Mouse (Mus musculus) thymus, adult 2 months (tissue): Measurements from ENCODE around the gene Ank3. TPM values are rescaled to one million over a fixed set of nuclear protein-coding genes. Genes with fewer than 3 reads are reported as not detected.

ENCODE experiments used
- DNase-seq: peaks from one replicate; pipeline ENCODE4 v3.0.0; 2021
- H3K27ac ChIP-seq: fragments of 200-500 bp; 2 replicates; pipeline ENCODE4 v1.5.1; 2012; ENCODE audit warnings: low read length, control low read depth; ENCODE audit not compliant: control insufficient read depth, insufficient read depth
- H3K27me3 ChIP-seq: fragments of 200-500 bp; 2 replicates; pipeline ENCODE4 v1.6.1; 2012; ENCODE audit warnings: mild to moderate bottlenecking, low read length, moderate library complexity, mixed read lengths; ENCODE audit not compliant: control insufficient read depth, insufficient read depth
- H3K36me3 ChIP-seq: fragments of 200-500 bp; 2 replicates; pipeline ENCODE4 v1.6.1; 2012; ENCODE audit warnings: mild to moderate bottlenecking, low read length, moderate library complexity; ENCODE audit not compliant: control insufficient read depth, insufficient read depth
- H3K4me1 ChIP-seq: fragments of 200-500 bp; replicated peaks from 2 replicates; pipeline ENCODE4 v1.6.1; 2012; ENCODE audit warnings: low read length; ENCODE audit not compliant: control insufficient read depth, insufficient read depth
- H3K4me3 ChIP-seq: fragments of 200-500 bp; 2 replicates; pipeline ENCODE4 v1.5.1; 2012; ENCODE audit warnings: mild to moderate bottlenecking, low read length, control low read depth, moderate library complexity; ENCODE audit not compliant: control insufficient read depth, insufficient read depth
- CTCF ChIP-seq: fragments of 200-500 bp; IDR thresholded peaks from 2 replicates; pipeline ENCODE4 v1.5.1; 2012; ENCODE audit warnings: mild to moderate bottlenecking, control low read depth, low read length, moderate library complexity, borderline replicate concordance; ENCODE audit not compliant: control insufficient read depth, poor library complexity, insufficient read depth; ENCODE audit errors: extremely low read depth
- POLR2A ChIP-seq: fragments of 200-500 bp; IDR thresholded peaks from 2 replicates; pipeline ENCODE4 v1.6.1; 2012; ENCODE audit warnings: mild to moderate bottlenecking, low read length, control low read depth, moderate library complexity; ENCODE audit not compliant: control insufficient read depth, poor library complexity, insufficient read depth; ENCODE audit errors: extremely low read depth
- WGBS: fragments of 180-500 bp; shearing (Covaris S2); methylation state at CpG from one replicate; pipeline ENCODE4 v1.1.7; 2018; 5-methylcytosine and 5-hydroxymethylcytosine counted together
- polyA plus RNA-seq: library from polyadenylated mRNA; depleted of rRNA; stranded (reverse); fragments of >200 nt; gene quantifications from 2 replicates; pipeline ENCODE4 v1.2.3, GENCODE M21; 2012

The Ank3 gene
- polyA plus RNA-seq, 1 experiment: 4.2 TPM

DNA sequence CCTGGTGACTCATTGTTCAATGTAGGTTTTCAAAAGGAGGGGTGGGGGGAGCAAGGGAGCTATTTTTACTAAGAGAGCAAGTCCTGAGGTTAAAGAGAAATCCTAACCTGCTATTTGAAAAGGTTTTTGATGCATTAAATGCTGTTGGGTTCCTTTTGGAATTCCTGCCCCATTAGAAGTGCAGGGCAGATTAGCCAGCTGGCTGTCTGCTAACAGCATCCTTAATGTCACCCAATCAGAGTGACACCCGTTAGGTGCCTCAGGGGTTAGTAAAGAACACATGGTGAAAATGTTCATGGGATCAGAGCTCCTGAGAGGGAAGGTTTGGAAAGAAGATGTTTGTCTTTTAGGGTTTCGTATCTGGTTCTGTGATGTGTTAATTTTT, 67.6 kb downstream of the Ank3 start:
- no peak overlapping the region for H3K27ac ChIP-seq
- no peaks in the 10 kb centered on the region for H3K36me3 ChIP-seq
- TF ChIP-seq POLR2A (no peak), CTCF (no peak)
- no peak overlapping the region for H3K4me3 ChIP-seq
- no peaks in the 10 kb centered on the region; the same call in 1 of the 2 replicates for H3K4me1 ChIP-seq
- no peak for DNase-seq
- 85% methylated on average over 2 of the region's 2 CpGs for WGBS
- no peaks in the 10 kb centered on the region for H3K27me3 ChIP-seq

DNA sequence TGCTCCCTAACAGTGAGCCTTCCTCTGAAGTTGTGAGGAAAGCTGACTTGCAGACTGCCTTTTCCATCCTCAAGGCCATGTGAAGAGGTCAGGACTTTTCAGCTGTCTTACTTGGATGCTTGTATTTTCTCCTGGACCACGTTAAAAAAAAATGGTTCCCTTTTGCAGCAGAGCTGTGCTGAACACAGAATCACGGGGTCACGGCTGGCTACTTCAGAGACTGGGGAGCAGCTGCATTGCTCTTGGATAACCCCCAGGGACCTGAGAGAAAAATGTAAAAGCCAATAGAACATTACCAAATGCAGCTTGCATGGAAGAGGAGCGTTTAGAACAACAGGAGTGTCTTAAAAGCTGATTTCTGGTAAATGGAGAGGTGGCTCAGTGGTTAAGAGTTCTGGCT, 68.0 kb downstream of the Ank3 start:
- Histone ChIP-seq H3K36me3 (no peaks in the 10 kb centered on the region), H3K4me1 (no peaks in the 10 kb centered on the region; the same call in 1 of the 2 replicates), H3K27ac (no peak overlapping the region), H3K27me3 (no peaks in the 10 kb centered on the region), H3K4me3 (no peak overlapping the region)
- no peak for DNase-seq
- WGBS: 68% methylated on average over 4 of the region's 4 CpGs
- no peak for TF ChIP-seq CTCF
- TF ChIP-seq POLR2A: no peak

DNA sequence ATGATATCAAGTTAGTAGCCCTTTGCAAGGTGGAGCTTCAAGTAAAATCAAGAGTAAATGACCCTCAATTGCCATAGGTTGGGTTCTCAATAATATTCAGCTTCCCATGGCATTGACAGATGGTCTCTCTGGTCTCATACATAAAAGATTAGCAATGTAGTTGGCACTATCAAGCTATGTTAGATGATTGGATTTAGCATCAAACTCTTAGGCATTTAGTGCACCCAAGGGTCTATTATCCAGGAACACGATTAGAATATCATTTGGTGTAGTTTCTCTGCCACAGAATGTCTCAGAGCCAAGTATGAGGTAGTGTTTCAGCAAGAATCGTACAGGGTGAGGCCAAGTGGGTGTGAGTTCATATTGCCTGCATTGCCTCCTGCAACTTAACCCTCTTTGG, 68.6 kb downstream of the Ank3 start:
- H3K36me3 ChIP-seq: no peaks in the 10 kb centered on the region
- H3K27ac ChIP-seq: no peak overlapping the region
- no peak overlapping the region for H3K4me3 ChIP-seq
- TF ChIP-seq POLR2A: no peak
- TF ChIP-seq CTCF: no peak
- no peaks in the 10 kb centered on the region for H3K27me3 ChIP-seq
- WGBS: 80% methylated on average over 2 of the region's 2 CpGs
- DNase-seq: no peak
- H3K4me1 ChIP-seq: no peaks in the 10 kb centered on the region; the same call in 1 of the 2 replicates

GRCm38 (mm10) chr10:69471841-69472240, 73.3 kb downstream of the Ank3 start:
- WGBS: 89% methylated on average over 4 of the region's 4 CpGs
- no peak overlapping the region for H3K27ac ChIP-seq
- TF ChIP-seq CTCF (no peak), POLR2A (no peak)
- no peaks in the 10 kb centered on the region for H3K36me3 ChIP-seq
- no peak for DNase-seq
- no peaks in the 10 kb centered on the region; the same call in 1 of the 2 replicates for H3K4me1 ChIP-seq
- no peak overlapping the region for H3K4me3 ChIP-seq
- H3K27me3 ChIP-seq: no peaks in the 10 kb centered on the region

GRCm38 (mm10) chr10:69476871-69477270, 78.3 kb downstream of the Ank3 start:
- no peak for TF ChIP-seq POLR2A
- TF ChIP-seq CTCF: no peak
- no peak for DNase-seq
- Histone ChIP-seq H3K36me3 (no peaks in the 10 kb centered on the region), H3K27ac (no peak overlapping the region), H3K4me1 (no peaks in the 10 kb centered on the region), H3K27me3 (no peaks in the 10 kb centered on the region), H3K4me3 (no peak overlapping the region)
- WGBS: 21% methylated on average over 1 of the region's 1 CpGs

DNA sequence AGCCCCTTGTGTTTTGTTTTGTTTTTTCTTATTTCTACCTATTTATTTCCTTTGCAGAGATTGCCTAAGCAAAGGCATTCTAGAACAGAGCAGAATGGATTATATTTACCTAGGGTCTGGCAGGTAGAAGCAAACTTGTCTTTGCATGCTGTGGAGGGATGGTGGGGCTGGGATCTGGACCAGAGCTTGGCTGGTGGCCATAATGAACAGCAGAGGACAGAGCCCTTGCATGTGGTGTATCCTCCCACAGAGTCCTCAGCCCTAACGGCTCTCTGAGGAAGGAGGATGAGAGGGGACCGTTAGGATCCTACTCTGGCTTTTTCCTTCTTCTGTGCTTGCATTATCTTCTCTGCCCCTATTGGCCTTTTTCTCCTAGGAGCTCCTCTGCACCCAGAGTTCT, 79.1 kb downstream of the Ank3 start:
- Histone ChIP-seq H3K27me3 (no peaks in the 10 kb centered on the region), H3K36me3 (no peaks in the 10 kb centered on the region), H3K4me1 (no peaks in the 10 kb centered on the region), H3K4me3 (no peak overlapping the region), H3K27ac (no peak overlapping the region)
- WGBS: 66% methylated on average over 2 of the region's 2 CpGs
- no peak for TF ChIP-seq CTCF
- no peak for TF ChIP-seq POLR2A
- no peak for DNase-seq

GRCm38 (mm10) chr10:69478831-69479230, 80.3 kb downstream of the Ank3 start:
- no peak for DNase-seq
- 76% methylated on average over 3 of the region's 3 CpGs for WGBS
- Histone ChIP-seq H3K27me3 (no peaks in the 10 kb centered on the region), H3K36me3 (no peaks in the 10 kb centered on the region), H3K27ac (no peak overlapping the region), H3K4me3 (no peak overlapping the region), H3K4me1 (no peaks in the 10 kb centered on the region)
- TF ChIP-seq POLR2A (no peak), CTCF (no peak)
